Mouse (Mus musculus): ENCODE measurements at regions not wholly inside any gene's neighbourhood (a gene's known extent, or its start where the extent isn't known, plus 50 kb on each side); places are given as distances from the start of the nearest gene placed in this dataset.

- Histone ChIP-seq H3K4me1 (ENCODE audit: control insufficient read depth in 1 of 2, insufficient read depth in 2 of 2, low read length in 2 of 2) (no peaks in the 10 kb centered on the region), H3K27ac (ENCODE audit: control insufficient read depth, low read depth, low read length) (no peak overlapping the region), H3K4me3 (ENCODE audit: control insufficient read depth in 1 of 2, insufficient read depth in 1 of 2, low read depth in 2 of 2, low read length in 2 of 2) (no peak overlapping the region), H3K36me3 (ENCODE audit: control insufficient read depth in 1 of 2, insufficient read depth in 2 of 2, low read length in 2 of 2) (no peaks in the 10 kb centered on the region), H3K79me2 (ENCODE audit: control insufficient read depth, insufficient read depth, low read length, poor library complexity) (no peaks in the 10 kb centered on the region), H3K9ac (ENCODE audit: control insufficient read depth, low read depth, low read length, poor library complexity, severe bottlenecking) (no peak overlapping the region), H3K9me3 (replicated peaks; ENCODE audit: insufficient read depth, low read length) (no peaks in the 10 kb centered on the region), H3K27me3 (ENCODE audit: control insufficient read depth in 1 of 2, insufficient read depth in 2 of 2, low read length in 2 of 2) (no peaks in the 10 kb centered on the region)
- TF ChIP-seq RAD21 (IDR thresholded peaks at IDR 0.05; ENCODE audit: low read depth, low read length) (no peak), NELFE (IDR thresholded peaks at IDR 0.05; ENCODE audit: low read depth, low read length) (no peak), ETS1 (IDR thresholded peaks at IDR 0.05; ENCODE audit: low read depth, low read length) (no peak), CHD2 (IDR thresholded peaks at IDR 0.05; ENCODE audit: low read length) (no peak), EP300 (IDR thresholded peaks at IDR 0.05; ENCODE audit: low read depth in 1 of 2, low read length in 2 of 2) (no peak), SIN3A (IDR thresholded peaks at IDR 0.05; ENCODE audit: low read length) (no peak), USF2 (IDR thresholded peaks at IDR 0.05; ENCODE audit: borderline replicate concordance in 1 of 2, insufficient read depth in 1 of 2, low read depth in 1 of 2, low read length in 2 of 2) (no peak), POLR2AphosphoS2 (IDR thresholded peaks at IDR 0.05; ENCODE audit: low read length) (no peak), ZC3H11A (IDR thresholded peaks at IDR 0.05; ENCODE audit: low read depth, low read length) (no peak), POLR2A (IDR thresholded peaks at IDR 0.05; ENCODE audit: control insufficient read depth in 1 of 2, insufficient read depth in 1 of 2, low read depth in 1 of 2, low read length in 2 of 2, poor library complexity in 1 of 2) (no peak), TAL1 (IDR thresholded peaks at IDR 0.05; ENCODE audit: low read length) (no peak), TCF12 (IDR thresholded peaks at IDR 0.05; ENCODE audit: low read depth, low read length) (no peak)
- DNase-seq (ENCODE audit: low read depth, low spot score), result peak; percentile 51
Observed at GRCm38 (mm10) chr12:36792205-36792604, 316.1 kb upstream of the Meox2 start.

- Histone ChIP-seq H3K27ac (ENCODE audit: control insufficient read depth, low read depth, low read length) (no peak overlapping the region), H3K9ac (ENCODE audit: control insufficient read depth, low read depth, low read length, poor library complexity, severe bottlenecking) (no peak overlapping the region), H3K4me3 (ENCODE audit: control insufficient read depth in 1 of 2, insufficient read depth in 1 of 2, low read depth in 2 of 2, low read length in 2 of 2) (no peak overlapping the region), H3K79me2 (ENCODE audit: control insufficient read depth, insufficient read depth, low read length, poor library complexity) (no peaks in the 10 kb centered on the region), H3K27me3 (ENCODE audit: control insufficient read depth in 1 of 2, insufficient read depth in 2 of 2, low read length in 2 of 2) (no peaks in the 10 kb centered on the region), H3K9me3 (replicated peaks; ENCODE audit: insufficient read depth, low read length) (no peaks in the 10 kb centered on the region), H3K4me1 (ENCODE audit: control insufficient read depth in 1 of 2, insufficient read depth in 2 of 2, low read length in 2 of 2) (no peaks in the 10 kb centered on the region), H3K36me3 (ENCODE audit: control insufficient read depth in 1 of 2, insufficient read depth in 2 of 2, low read length in 2 of 2) (no peaks in the 10 kb centered on the region)
- no peak for TF ChIP-seq USF1 (IDR thresholded peaks at IDR 0.05; ENCODE audit: low read depth, low read length)
- no peak for TF ChIP-seq MAX (IDR thresholded peaks at IDR 0.05; ENCODE audit: low read length)
- TF ChIP-seq MEF2A (IDR thresholded peaks at IDR 0.05; ENCODE audit: extremely low read depth, insufficient replicate concordance, low read depth, low read length, poor library complexity, severe bottlenecking), result no peak
- no peak for TF ChIP-seq GATA1 (IDR thresholded peaks at IDR 0.05; ENCODE audit: low read depth, low read length)
- no peak for TF ChIP-seq NRF1 (IDR thresholded peaks at IDR 0.05; ENCODE audit: insufficient read depth, low read depth, low read length, poor library complexity, severe bottlenecking)
- no peak for TF ChIP-seq POLR2AphosphoS2 (IDR thresholded peaks at IDR 0.05; ENCODE audit: low read length)
- no peak for TF ChIP-seq JUND (IDR thresholded peaks at IDR 0.05; ENCODE audit: low read depth, low read length)
- TF ChIP-seq RCOR1 (IDR thresholded peaks at IDR 0.05; ENCODE audit: low read depth, low read length), result no peak
- TF ChIP-seq SMC3 (IDR thresholded peaks at IDR 0.05; ENCODE audit: low read depth, low read length), result no peak
- no peak for TF ChIP-seq SIN3A (IDR thresholded peaks at IDR 0.05; ENCODE audit: low read length)
- no peak for DNase-seq (ENCODE audit: low read depth, low spot score)
Observed at GRCm38 (mm10) chr12:36793799-36794198, 314.5 kb upstream of the Meox2 start.
